Mouse (Mus musculus) G1E (cell line): Measurements from ENCODE around the gene Pkd1l2.

Experiments
- CTCF ChIP-seq: IDR thresholded peaks from 2 replicates; pipeline ENCODE4 v1.5.1; 2012; ENCODE audit warnings: low read depth, low read length, inconsistent platforms, mixed read lengths
- GATA2 ChIP-seq: IDR thresholded peaks from 2 replicates; pipeline ENCODE4 v1.6.1; 2012; ENCODE audit warnings: low read depth, low read length, inconsistent platforms, borderline replicate concordance

- TF ChIP-seq CTCF = no peak
- TF ChIP-seq GATA2 = no peak
These were observed at the start of gene Pkd1l2 for GRCm38 (mm10) chr8:117082399-117082872.
